Mouse (Mus musculus): ENCODE data around the gene Ankrd22. TPM values are rescaled to one million over a fixed set of nuclear protein-coding genes. Genes with fewer than 3 reads are reported as not detected.

Gene Ankrd22
- polyA plus RNA-seq, 2 experiments: 0.12 to 0.22 TPM

DNA sequence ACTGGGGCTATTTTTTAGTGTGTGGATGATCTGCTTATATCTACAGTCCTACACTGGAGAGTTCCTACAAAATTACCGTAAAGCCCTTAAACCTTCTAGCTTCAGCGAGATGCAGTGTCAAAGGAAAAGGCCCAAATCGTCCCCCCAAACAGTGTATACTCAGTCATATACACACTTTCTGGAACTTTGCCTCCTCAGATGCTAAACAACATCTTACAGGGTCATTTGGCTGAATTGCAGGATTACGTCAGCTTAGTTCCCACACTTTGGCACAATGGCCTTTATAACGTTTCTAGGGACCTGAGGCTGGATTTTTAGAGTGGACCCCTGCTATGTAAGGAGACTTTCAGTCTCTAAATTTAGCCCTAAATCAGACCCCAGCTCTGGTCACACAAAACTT, 16.6 kb upstream of the Ankrd22 start:
- H3K4me2 ChIP-seq (ENCODE audit: low read depth): no peak overlapping the region
- no peak overlapping the region for H3K4me3 ChIP-seq (ENCODE audit: insufficient read depth in 1 of 2, low read depth in 2 of 2, low read length in 2 of 2)
- 56% methylated on average over 5 of the region's 5 CpGs for WGBS (ENCODE audit: insufficient replicate concordance)
- TF ChIP-seq CTCF (IDR thresholded peaks at IDR 0.05; ENCODE audit: low read depth) (no peak), EP300 (IDR thresholded peaks at IDR 0.05; ENCODE audit: low read depth) (no peak)
- no peak overlapping the region for H3K9ac ChIP-seq (replicated peaks)
- no peaks in the 10 kb centered on the region for H3K36me3 ChIP-seq (replicated peaks; ENCODE audit: control insufficient read depth, insufficient read depth, low read depth)
- H3K4me1 ChIP-seq (replicated peaks; ENCODE audit: control insufficient read depth in 2 of 2, insufficient read depth in 2 of 2, low read length in 1 of 2): no peaks in the 10 kb centered on the region
- ATAC-seq (ENCODE audit: insufficient read depth): no peak
- H3K27ac ChIP-seq: no peak overlapping the region
- no peaks in the 10 kb centered on the region for H3K27me3 ChIP-seq (ENCODE audit: control insufficient read depth, insufficient read depth, low read length)
- no peaks in the 10 kb centered on the region for H3K9me3 ChIP-seq (ENCODE audit: control insufficient read depth, low read length)
- no peak for DNase-seq (ENCODE audit: low read depth in 3 of 3, low spot score in 3 of 3)

DNA sequence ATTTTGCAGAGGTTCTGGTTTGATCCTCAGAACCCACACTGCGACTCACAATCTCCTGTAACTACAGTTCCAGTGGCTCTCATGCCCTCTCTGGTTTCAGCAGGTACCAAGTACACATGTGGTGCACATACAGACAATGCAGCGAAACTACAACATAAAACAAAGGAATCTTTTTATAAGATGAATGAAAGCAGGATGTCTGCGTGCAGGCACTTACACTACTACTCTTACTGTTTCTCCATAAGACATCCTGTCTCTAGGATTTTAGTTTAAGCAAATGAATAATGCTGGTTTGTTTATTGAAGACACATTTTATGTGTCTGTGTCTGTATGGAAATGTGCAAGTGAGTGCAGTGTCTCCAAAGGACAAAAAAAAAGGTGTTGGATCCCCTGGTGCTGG, 15.4 kb upstream of the Ankrd22 start:
- no peak for DNase-seq (ENCODE audit: low read depth in 3 of 3, low spot score in 3 of 3)
- Histone ChIP-seq H3K36me3 (replicated peaks; ENCODE audit: control insufficient read depth, insufficient read depth, low read depth) (no peaks in the 10 kb centered on the region), H3K9ac (replicated peaks) (no peak overlapping the region), H3K27me3 (ENCODE audit: control insufficient read depth, insufficient read depth, low read length) (no peaks in the 10 kb centered on the region), H3K9me3 (ENCODE audit: control insufficient read depth, low read length) (no peaks in the 10 kb centered on the region), H3K27ac (no peak overlapping the region), H3K4me1 (replicated peaks; ENCODE audit: control insufficient read depth in 2 of 2, insufficient read depth in 2 of 2, low read length in 1 of 2) (no peaks in the 10 kb centered on the region), H3K4me3 (ENCODE audit: insufficient read depth in 1 of 2, low read depth in 2 of 2, low read length in 2 of 2) (no peak overlapping the region), H3K4me2 (ENCODE audit: low read depth) (no peak overlapping the region)
- TF ChIP-seq CTCF (IDR thresholded peaks at IDR 0.05; ENCODE audit: low read depth): no peak
- TF ChIP-seq EP300 (IDR thresholded peaks at IDR 0.05; ENCODE audit: low read depth): no peak
- WGBS (ENCODE audit: insufficient replicate concordance): 57% methylated on average over 3 of the region's 3 CpGs
- no peak for ATAC-seq (ENCODE audit: insufficient read depth)

DNA sequence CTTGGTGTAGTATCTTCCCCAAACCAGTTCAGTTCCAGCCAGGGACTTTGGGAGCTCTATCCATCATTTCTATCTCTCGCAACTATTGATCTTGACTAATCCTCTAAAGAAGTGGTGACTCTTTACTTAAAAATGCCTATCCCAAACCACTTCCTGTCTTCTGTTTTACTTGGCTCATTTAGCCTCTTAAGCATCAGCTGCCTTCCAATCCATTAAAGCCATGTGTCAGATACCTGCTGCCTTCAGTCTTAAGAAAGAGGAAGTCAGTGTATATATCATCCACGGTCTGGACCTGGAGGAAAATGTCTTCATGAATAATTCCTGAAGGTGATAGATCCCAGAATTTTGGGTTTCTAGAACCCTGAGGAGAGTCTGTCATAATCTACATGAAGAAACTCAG, 14.5 kb upstream of the Ankrd22 start:
- no peak for TF ChIP-seq EP300 (IDR thresholded peaks at IDR 0.05; ENCODE audit: low read depth)
- Histone ChIP-seq H3K4me3 (ENCODE audit: insufficient read depth in 1 of 2, low read depth in 2 of 2, low read length in 2 of 2) (no peak overlapping the region), H3K36me3 (replicated peaks; ENCODE audit: control insufficient read depth, insufficient read depth, low read depth) (no peaks in the 10 kb centered on the region), H3K4me1 (replicated peaks; ENCODE audit: control insufficient read depth in 2 of 2, insufficient read depth in 2 of 2, low read length in 1 of 2) (no peaks in the 10 kb centered on the region), H3K27ac (no peak overlapping the region), H3K9me3 (ENCODE audit: control insufficient read depth, low read length) (no peaks in the 10 kb centered on the region), H3K27me3 (ENCODE audit: control insufficient read depth, insufficient read depth, low read length) (no peaks in the 10 kb centered on the region), H3K4me2 (ENCODE audit: low read depth) (no peak overlapping the region), H3K9ac (replicated peaks) (no peak overlapping the region)
- no peak for ATAC-seq (ENCODE audit: insufficient read depth)
- DNase-seq (ENCODE audit: low read depth in 3 of 3, low spot score in 3 of 3): no peak
- whole genome bisulfite sequencing (ENCODE audit: insufficient replicate concordance): 41% methylated on average over 2 of the region's 2 CpGs

DNA sequence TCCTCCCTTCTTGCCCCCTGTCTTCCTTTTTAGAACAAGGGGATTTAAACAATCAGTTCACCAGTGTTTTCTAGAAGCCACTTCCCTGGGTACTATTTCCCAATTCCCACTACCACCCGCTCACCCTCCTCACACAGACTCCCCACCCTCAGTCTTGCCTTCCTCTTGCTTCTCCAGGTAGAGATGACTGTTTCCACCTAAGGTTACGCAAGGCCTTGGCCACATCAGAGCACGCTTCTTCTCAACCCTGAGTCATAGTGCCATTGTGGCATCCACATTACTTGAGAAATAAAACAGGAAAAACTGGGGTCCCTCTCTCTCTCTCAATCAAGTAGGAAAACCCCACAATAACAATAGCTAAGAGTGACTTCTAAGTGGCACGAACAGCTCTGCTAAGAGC, 13.3 kb upstream of the Ankrd22 start:
- no peaks in the 10 kb centered on the region for H3K9me3 ChIP-seq (ENCODE audit: control insufficient read depth, low read length)
- WGBS (ENCODE audit: insufficient replicate concordance): 66% methylated on average over 4 of the region's 4 CpGs
- no peak overlapping the region for H3K4me2 ChIP-seq (ENCODE audit: low read depth)
- no peaks in the 10 kb centered on the region for H3K36me3 ChIP-seq (replicated peaks; ENCODE audit: control insufficient read depth, insufficient read depth, low read depth)
- no peak overlapping the region for H3K4me3 ChIP-seq (ENCODE audit: insufficient read depth in 1 of 2, low read depth in 2 of 2, low read length in 2 of 2)
- no peak overlapping the region for H3K9ac ChIP-seq (replicated peaks)
- TF ChIP-seq CTCF (IDR thresholded peaks at IDR 0.05; ENCODE audit: low read depth) (no peak), EP300 (IDR thresholded peaks at IDR 0.05; ENCODE audit: low read depth) (no peak)
- no peaks in the 10 kb centered on the region for H3K4me1 ChIP-seq (replicated peaks; ENCODE audit: control insufficient read depth in 2 of 2, insufficient read depth in 2 of 2, low read length in 1 of 2)
- no peak overlapping the region for H3K27ac ChIP-seq
- ATAC-seq (ENCODE audit: insufficient read depth) (no peak), DNase-seq (ENCODE audit: low read depth in 3 of 3, low spot score in 3 of 3) (no peak)
- H3K27me3 ChIP-seq (ENCODE audit: control insufficient read depth, insufficient read depth, low read length): no peaks in the 10 kb centered on the region

DNA sequence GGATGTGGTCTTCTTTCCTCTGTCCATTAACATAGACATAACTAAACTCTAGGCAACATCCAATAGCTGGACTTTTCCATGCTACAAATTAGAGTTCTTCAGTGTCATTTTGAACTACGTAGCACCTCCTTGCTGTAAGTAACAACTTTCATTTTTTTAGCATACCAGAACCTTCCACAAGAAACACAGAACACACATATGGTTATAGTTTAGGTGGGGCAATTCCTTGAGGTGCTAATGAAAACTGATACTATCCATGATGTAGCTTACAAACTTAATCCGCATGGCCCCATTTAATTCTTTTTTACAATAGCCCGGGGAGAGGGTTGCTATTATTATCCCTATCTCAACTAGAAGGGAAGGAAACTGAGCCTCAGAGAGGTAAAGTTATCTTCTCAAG, 8.2 kb upstream of the Ankrd22 start:
- no peaks in the 10 kb centered on the region for H3K4me1 ChIP-seq (replicated peaks; ENCODE audit: control insufficient read depth in 2 of 2, insufficient read depth in 2 of 2, low read length in 1 of 2)
- no peak for ATAC-seq (ENCODE audit: insufficient read depth)
- no peak for DNase-seq (ENCODE audit: low read depth in 3 of 3, low spot score in 3 of 3)
- H3K27me3 ChIP-seq (ENCODE audit: control insufficient read depth, insufficient read depth, low read length): no peaks in the 10 kb centered on the region
- no peak overlapping the region for H3K4me2 ChIP-seq (ENCODE audit: low read depth)
- no peak overlapping the region for H3K9ac ChIP-seq (replicated peaks)
- no peak overlapping the region for H3K4me3 ChIP-seq (ENCODE audit: insufficient read depth in 1 of 2, low read depth in 2 of 2, low read length in 2 of 2)
- no peaks in the 10 kb centered on the region for H3K36me3 ChIP-seq (replicated peaks; ENCODE audit: control insufficient read depth, insufficient read depth, low read depth)
- H3K27ac ChIP-seq: no peak overlapping the region
- WGBS (ENCODE audit: insufficient replicate concordance): 39% methylated on average over 3 of the region's 3 CpGs
- TF ChIP-seq EP300 (IDR thresholded peaks at IDR 0.05; ENCODE audit: low read depth) (no peak), CTCF (IDR thresholded peaks at IDR 0.05; ENCODE audit: low read depth) (no peak)
- no peaks in the 10 kb centered on the region for H3K9me3 ChIP-seq (ENCODE audit: control insufficient read depth, low read length)

DNA sequence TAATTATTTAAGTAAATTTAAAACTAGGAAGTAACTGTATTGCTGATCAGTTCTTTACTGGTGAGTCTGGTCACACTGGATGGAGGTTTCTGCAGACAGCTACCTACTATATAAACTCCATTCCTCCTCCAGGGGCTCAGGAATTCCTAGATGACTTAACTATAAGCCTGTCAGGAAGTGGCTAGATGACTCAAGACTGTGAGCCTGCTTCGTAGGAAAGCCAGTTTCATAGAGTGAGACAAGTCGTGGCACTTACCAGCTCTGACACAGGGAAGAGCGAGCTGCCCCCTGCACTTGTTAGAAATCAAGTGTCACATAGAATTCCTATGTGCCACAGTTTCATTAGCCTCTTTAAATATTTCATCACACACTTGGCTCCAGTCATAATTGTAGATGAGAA, 5.3 kb upstream of the Ankrd22 start:
- no peak for TF ChIP-seq EP300 (IDR thresholded peaks at IDR 0.05; ENCODE audit: low read depth)
- TF ChIP-seq CTCF (IDR thresholded peaks at IDR 0.05; ENCODE audit: low read depth): no peak
- Histone ChIP-seq H3K4me3 (ENCODE audit: insufficient read depth in 1 of 2, low read depth in 2 of 2, low read length in 2 of 2) (no peak overlapping the region), H3K36me3 (replicated peaks; ENCODE audit: control insufficient read depth, insufficient read depth, low read depth) (no peaks in the 10 kb centered on the region), H3K27me3 (ENCODE audit: control insufficient read depth, insufficient read depth, low read length) (no peaks in the 10 kb centered on the region), H3K9me3 (ENCODE audit: control insufficient read depth, low read length) (no peaks in the 10 kb centered on the region), H3K4me2 (ENCODE audit: low read depth) (no peak overlapping the region), H3K4me1 (replicated peaks; ENCODE audit: control insufficient read depth in 2 of 2, insufficient read depth in 2 of 2, low read length in 1 of 2) (no peaks in the 10 kb centered on the region), H3K9ac (replicated peaks) (no peak overlapping the region), H3K27ac (no peak overlapping the region)
- DNase-seq (ENCODE audit: low read depth in 3 of 3, low spot score in 3 of 3) (no peak), ATAC-seq (ENCODE audit: insufficient read depth) (no peak)
- 32% methylated on average over 3 of the region's 3 CpGs for WGBS (ENCODE audit: insufficient replicate concordance)

Measured in liver, embryonic 14.5 days (tissue).